Mouse (Mus musculus) thymus, adult 2 months (tissue): ENCODE data around the gene Jag2.

ENCODE experiments used
- CTCF ChIP-seq: fragments of 200-500 bp; IDR thresholded peaks from 2 replicates; pipeline ENCODE4 v1.5.1; 2012; ENCODE audit warnings: mild to moderate bottlenecking, control low read depth, low read length, moderate library complexity, borderline replicate concordance; ENCODE audit not compliant: control insufficient read depth, poor library complexity, insufficient read depth; ENCODE audit errors: extremely low read depth
- POLR2A ChIP-seq: fragments of 200-500 bp; IDR thresholded peaks from 2 replicates; pipeline ENCODE4 v1.6.1; 2012; ENCODE audit warnings: mild to moderate bottlenecking, low read length, control low read depth, moderate library complexity; ENCODE audit not compliant: control insufficient read depth, poor library complexity, insufficient read depth; ENCODE audit errors: extremely low read depth

GRCm38 (mm10) chr12:112915587-112915986 is 14.0 kb downstream of the Jag2 start:
- TF ChIP-seq POLR2A (no peak), CTCF (no peak)
